ENCODE assay signal across 28 mouse cellular contexts in genomic region chr2:101256464-101256863, GRCm38 (mm10).
DNase-seq lines count a peak whose midpoint lies in the region; ATAC-seq lines count a peak whose summit lies in the region.
"Had no signal": no experiment of that assay in that cellular context is flagged by ENCODE, and none has a peak within 500 bp of the region (broad histone marks: within the 10 kb centered on the region; RNA-seq: fewer than 3 reads in every experiment).

No protein-coding gene starts in this region.

- ATAC-seq in embryonic facial prominence, embryonic 14.5 days (ENCODE audit: low read depth), result no peak
- ATAC-seq in heart, embryonic 16.5 days (replicated peaks; ENCODE audit: extremely low read depth, insufficient read depth, low FRiP score), result peak; percentile 83
- ATAC-seq in heart, embryonic 12.5 days (ENCODE audit: insufficient number of reproducible peaks, low FRiP score), result no peak
- ATAC-seq: CD4-positive, CD25-positive, alpha-beta regulatory T cell, adult 4 months; forebrain, embryonic 14.5 days; forebrain, embryonic 16.5 days had no signal

- no peak overlapping the region for H3K9ac ChIP-seq in embryonic facial prominence, embryonic 14.5 days (ENCODE audit: low read depth, low read length)
- H3K9ac ChIP-seq in heart, embryonic 16.5 days (ENCODE audit: low read length), result no peak overlapping the region
- H3K9ac ChIP-seq in heart, embryonic 12.5 days, result no peak overlapping the region
- H3K9ac ChIP-seq: embryonic facial prominence, embryonic 12.5 days; embryonic facial prominence, embryonic 15.5 days; forebrain, embryonic 12.5 days had no signal

- H3K27me3 ChIP-seq in embryonic facial prominence, embryonic 14.5 days (replicated peaks; ENCODE audit: control insufficient read depth, insufficient read depth, low read length), result no peaks in the 10 kb centered on the region
- H3K27me3 ChIP-seq in embryonic facial prominence, embryonic 10.5 days (replicated peaks; ENCODE audit: low read depth, poor library complexity, severe bottlenecking), result no peaks in the 10 kb centered on the region
- no peaks in the 10 kb centered on the region for H3K27me3 ChIP-seq in heart, embryonic 16.5 days (ENCODE audit: control insufficient read depth, insufficient read depth, low read length)
- no peaks in the 10 kb centered on the region for H3K27me3 ChIP-seq in heart, embryonic 12.5 days (replicated peaks)
- H3K27me3 ChIP-seq: CH12.LX; embryonic facial prominence, embryonic 12.5 days; embryonic facial prominence, embryonic 15.5 days; forebrain, embryonic 12.5 days had no signal

- intact Hi-C loops in heart, postnatal 10 days (cut with DNase I), result no loop called here

- H3K4me3 ChIP-seq in embryonic facial prominence, embryonic 14.5 days (ENCODE audit: low read depth, low read length), result no peak overlapping the region
- no peak overlapping the region for H3K4me3 ChIP-seq in embryonic facial prominence, embryonic 10.5 days
- H3K4me3 ChIP-seq in heart, embryonic 16.5 days (ENCODE audit: low read length), result no peak overlapping the region
- no peak overlapping the region for H3K4me3 ChIP-seq in heart, embryonic 12.5 days
- H3K4me3 ChIP-seq: embryonic facial prominence, embryonic 12.5 days; embryonic facial prominence, embryonic 15.5 days; erythroblast, embryonic 14.5 days; forebrain, embryonic 10.5 days; forebrain, embryonic 12.5 days had no signal

- WGBS in embryonic facial prominence, embryonic 14.5 days, result 56% methylated on average over 3 of the region's 3 CpGs
- 77% methylated on average over 3 of the region's 3 CpGs for WGBS in embryonic facial prominence, embryonic 10.5 days
- 29% methylated on average over 3 of the region's 3 CpGs for WGBS in heart, embryonic 16.5 days
- WGBS in heart, embryonic 12.5 days, result 52% methylated on average over 3 of the region's 3 CpGs

- H3K4me1 ChIP-seq in embryonic facial prominence, embryonic 14.5 days (ENCODE audit: control insufficient read depth, insufficient read depth, low read length), result no peaks in the 10 kb centered on the region
- H3K4me1 ChIP-seq in embryonic facial prominence, embryonic 10.5 days, result no peaks in the 10 kb centered on the region
- H3K4me1 ChIP-seq in heart, embryonic 16.5 days (ENCODE audit: control insufficient read depth, insufficient read depth, low read length), result no peaks in the 10 kb centered on the region
- H3K4me1 ChIP-seq in heart, embryonic 12.5 days (replicated peaks), result no peaks in the 10 kb centered on the region
- H3K4me1 ChIP-seq: embryonic facial prominence, embryonic 12.5 days; embryonic facial prominence, embryonic 15.5 days; forebrain, embryonic 10.5 days; forebrain, embryonic 12.5 days had no signal

- no peak overlapping the region for H3K4me2 ChIP-seq in embryonic facial prominence, embryonic 14.5 days (ENCODE audit: low read depth, low read length)
- peak overlapping the region; percentile 23; the same call in 1 of the 2 replicates for H3K4me2 ChIP-seq in heart, embryonic 16.5 days (ENCODE audit: low read depth, low read length)
- H3K4me2 ChIP-seq in heart, embryonic 12.5 days, result no peak overlapping the region
- H3K4me2 ChIP-seq: embryonic facial prominence, embryonic 12.5 days; embryonic facial prominence, embryonic 15.5 days; forebrain, embryonic 12.5 days had no signal

- no peak overlapping the region for H3K27ac ChIP-seq in embryonic facial prominence, embryonic 14.5 days (replicated peaks; ENCODE audit: low read depth, low read length)
- no peak overlapping the region for H3K27ac ChIP-seq in embryonic facial prominence, embryonic 10.5 days (replicated peaks)
- H3K27ac ChIP-seq in heart, embryonic 16.5 days (ENCODE audit: low read length), result peak overlapping the region; percentile 46; the same call in 1 of the 2 replicates
- H3K27ac ChIP-seq in heart, embryonic 12.5 days (ENCODE audit: poor library complexity, severe bottlenecking), result no peak overlapping the region
- H3K27ac ChIP-seq: embryonic facial prominence, embryonic 12.5 days; embryonic facial prominence, embryonic 15.5 days; forebrain, embryonic 10.5 days; forebrain, embryonic 12.5 days had no signal

- H3K36me3 ChIP-seq in embryonic facial prominence, embryonic 14.5 days (ENCODE audit: control insufficient read depth, insufficient read depth, low read length), result no peaks in the 10 kb centered on the region
- H3K36me3 ChIP-seq in embryonic facial prominence, embryonic 10.5 days (replicated peaks), result no peaks in the 10 kb centered on the region
- no peaks in the 10 kb centered on the region for H3K36me3 ChIP-seq in heart, embryonic 16.5 days (ENCODE audit: control insufficient read depth, insufficient read depth)
- H3K36me3 ChIP-seq in heart, embryonic 12.5 days, result no peaks in the 10 kb centered on the region
- H3K36me3 ChIP-seq: embryonic facial prominence, embryonic 12.5 days; embryonic facial prominence, embryonic 15.5 days; forebrain, embryonic 10.5 days; forebrain, embryonic 12.5 days; G1E had no signal

- no peaks in the 10 kb centered on the region for H3K9me3 ChIP-seq in embryonic facial prominence, embryonic 14.5 days (ENCODE audit: control insufficient read depth, low read length)
- no peaks in the 10 kb centered on the region for H3K9me3 ChIP-seq in embryonic facial prominence, embryonic 10.5 days
- H3K9me3 ChIP-seq in heart, embryonic 16.5 days (replicated peaks; ENCODE audit: control insufficient read depth, low read length), result no peaks in the 10 kb centered on the region
- no peaks in the 10 kb centered on the region for H3K9me3 ChIP-seq in heart, embryonic 12.5 days (replicated peaks)
- H3K9me3 ChIP-seq: embryonic facial prominence, embryonic 12.5 days; embryonic facial prominence, embryonic 15.5 days; forebrain, embryonic 10.5 days; forebrain, embryonic 12.5 days; G1E had no signal

- peak; percentile 11 for DNase-seq in embryonic facial prominence, embryonic 14.5 days (ENCODE audit: low spot score)
- no peak for DNase-seq in embryonic facial prominence, embryonic 10.5 days (ENCODE audit: low spot score)
- peak; percentile 22 to 26 for DNase-seq in heart, postnatal 10 days
- DNase-seq in heart, adult 9 months (ENCODE audit: low spot score in 2 of 2), result no peak
- peak; percentile 27 for DNase-seq in Muller cell, postnatal 12 days (ENCODE audit: inconsistent ontology term)
- no peak for DNase-seq in cerebellum, adult 9-11 months
- DNase-seq: adrenal gland, adult 2 months; adrenal gland, postnatal 10 days; adrenal gland, postnatal 25 days; B cell, adult 2 months; cerebellum, adult 11-12 months; cerebellum, adult 2 months; cerebellum, adult 9-10 months; cerebellum, postnatal 14 days; cerebellum, postnatal 36 days; embryo, embryonic 11 days had no signal

Comparison
In these comparisons a context has a peak if more than half of its experiments do, and no peak if none do; other contexts are left out.
1. DNase-seq: peak in embryonic facial prominence, embryonic 14.5 days (single experiment), heart, postnatal 10 days (2 of 2) and Muller cell, postnatal 12 days (single experiment); none in embryonic facial prominence, embryonic 10.5 days (single experiment), heart, adult 9 months (0 of 2) and cerebellum, adult 9-11 months (single experiment).